Mouse (Mus musculus): ENCODE measurements around the gene Dus3l.

- TF ChIP-seq POLR2A (IDR thresholded peaks at IDR 0.05; ENCODE audit: low read depth, low read length) (no peak), CTCF (IDR thresholded peaks at IDR 0.05; ENCODE audit: extremely low read depth, insufficient read length, insufficient replicate concordance, low read depth, low read length) (no peak)
These were observed 54.5 kb downstream of the Dus3l start for GRCm38 (mm10) chr17:56819032-56819545.
